Mouse (Mus musculus) embryonic facial prominence, embryonic 14.5 days (tissue): ENCODE measurements around the gene Ppp1r14b. TPM values are rescaled to one million over a fixed set of nuclear protein-coding genes. Genes with fewer than 3 reads are reported as not detected.
A peak's percentile ranks its signal among the peaks of the same experiment; 100 is the strongest.

Experiments used
- ATAC-seq: fragments of 200-750 bp; cut with Nextera tagmentation; 2 replicates; pipeline ENCODE4 v1.8.0; 2017; ENCODE audit warnings: low read depth, moderate number of reproducible peaks, moderate TSS enrichment
- DNase-seq: peaks from one replicate; pipeline ENCODE4 v3.0.0-alpha.2; 2015; ENCODE audit warnings: low spot score
- H3K27ac ChIP-seq: fragments of 300-500 bp; sonication (generic); replicated peaks from 2 replicates; pipeline ENCODE4 v1.5.1; 2014; ENCODE audit warnings: low read depth, mild to moderate bottlenecking, low read length, moderate library complexity
- H3K27me3 ChIP-seq: fragments of 300-500 bp; sonication (generic); replicated peaks from 2 replicates; pipeline ENCODE4 v1.6.1; 2014; ENCODE audit warnings: low read length; ENCODE audit not compliant: control insufficient read depth, insufficient read depth
- H3K36me3 ChIP-seq: fragments of 300-500 bp; sonication (generic); 2 replicates; pipeline ENCODE4 v1.6.1; 2014; ENCODE audit warnings: low read length, mixed read lengths; ENCODE audit not compliant: control insufficient read depth, insufficient read depth
- H3K4me1 ChIP-seq: fragments of 300-500 bp; sonication (generic); 2 replicates; pipeline ENCODE4 v1.6.1; 2014; ENCODE audit warnings: antibody characterized with exemption, low read length; ENCODE audit not compliant: control insufficient read depth, insufficient read depth
- H3K4me2 ChIP-seq: fragments of 300-500 bp; sonication (generic); 2 replicates; pipeline ENCODE4 v1.6.1; 2014; ENCODE audit warnings: low read depth, mild to moderate bottlenecking, low read length, moderate library complexity, mixed read lengths
- H3K4me3 ChIP-seq: fragments of 300-500 bp; sonication (generic); 2 replicates; pipeline ENCODE4 v1.5.1; 2014; ENCODE audit warnings: low read depth, mild to moderate bottlenecking, low read length
- H3K9ac ChIP-seq: fragments of 300-500 bp; sonication (generic); 2 replicates; pipeline ENCODE4 v1.6.1; 2014; ENCODE audit warnings: low read depth, mild to moderate bottlenecking, low read length, moderate library complexity, mixed read lengths
- H3K9me3 ChIP-seq: fragments of 300-500 bp; sonication (generic); 2 replicates; pipeline ENCODE4 v1.6.1; 2016; ENCODE audit warnings: low read length; ENCODE audit not compliant: control insufficient read depth
- WGBS: fragments of 180-500 bp; shearing (Covaris S2); extraction: QIAGEN DNeasy Blood & Tissue Kit; methylation state at CpG from one replicate; pipeline ENCODE4 v1.1.7; 2014; 5-methylcytosine and 5-hydroxymethylcytosine counted together
- polyA plus RNA-seq: library from polyadenylated mRNA; unstranded; fragments of >200 nt; fragmentation: Nextera tagmentation; extraction: Ambion mirVana; gene quantifications from 2 replicates; pipeline ENCODE4 v1.2.1, GENCODE M21; 2014

Gene Ppp1r14b
- polyA plus RNA-seq, 1 experiment from 2014 or later = 302 TPM

- Histone ChIP-seq H3K4me3 (peak within 1 kb of the TSS; percentile 90), H3K4me1 (peaks cover 15% of the 10 kb centered on the region), H3K4me2 (peak within 1 kb of the TSS; percentile 99), H3K27me3 (no peaks in the 10 kb centered on the region), H3K27ac (peak within 1 kb of the TSS; percentile 95), H3K9ac (peak within 1 kb of the TSS; percentile 87), H3K36me3 (peaks cover 12% of the 10 kb centered on the region; the same call in 1 of the 2 replicates), H3K9me3 (no peaks in the 10 kb centered on the region)
- WGBS = under 1% methylated on average over 68 of the region's 83 CpGs
- DNase-seq = peak; percentile 95
- ATAC-seq = peak; percentile 86
Measured at GRCm38 (mm10) chr19:6941372-6942248, 33.2 kb upstream of the Ppp1r14b start, which contains the start of gene Bad. Bad (plus strand) TSS chr19:6941861.

- Histone ChIP-seq H3K27ac (peak within 1 kb of the TSS; percentile 95), H3K9ac (peak within 1 kb of the TSS; percentile 87), H3K27me3 (no peaks in the 10 kb centered on the region), H3K4me3 (peak within 1 kb of the TSS; percentile 90), H3K36me3 (peaks cover 12% of the 10 kb centered on the region; the same call in 1 of the 2 replicates), H3K9me3 (no peaks in the 10 kb centered on the region), H3K4me2 (peak within 1 kb of the TSS; percentile 99), H3K4me1 (peaks cover 15% of the 10 kb centered on the region)
- ATAC-seq (peak; percentile 93), DNase-seq (peak; percentile 97)
- WGBS = under 1% methylated on average over 27 of the region's 27 CpGs
Measured at GRCm38 (mm10) chr19:6942249-6942691, 32.5 kb upstream of the Ppp1r14b start, which contains the start of gene Gpr137. Gpr137 (minus strand) TSS chr19:6942480.

- ATAC-seq (no peak), DNase-seq (no peak)
- H3K27ac ChIP-seq = peak overlapping the region; percentile 95
- peaks cover 12% of the 10 kb centered on the region; the same call in 1 of the 2 replicates for H3K36me3 ChIP-seq
- no peaks in the 10 kb centered on the region for H3K27me3 ChIP-seq
- peaks cover 15% of the 10 kb centered on the region for H3K4me1 ChIP-seq
- H3K4me3 ChIP-seq = peak overlapping the region; percentile 90
- 24% methylated on average over 5 of the region's 5 CpGs for WGBS
- no peaks in the 10 kb centered on the region for H3K9me3 ChIP-seq
- H3K4me2 ChIP-seq = peak overlapping the region; percentile 99
- H3K9ac ChIP-seq = peak overlapping the region; percentile 87
Measured at GRCm38 (mm10) chr19:6942764-6943163, 32.0 kb upstream of the Ppp1r14b start.

- peaks cover 12% of the 10 kb centered on the region; the same call in 1 of the 2 replicates for H3K36me3 ChIP-seq
- ATAC-seq (no peak), DNase-seq (no peak)
- no peaks in the 10 kb centered on the region for H3K9me3 ChIP-seq
- peaks cover 15% of the 10 kb centered on the region for H3K4me1 ChIP-seq
- 97% methylated on average over 6 of the region's 6 CpGs for WGBS
- no peak overlapping the region for H3K27ac ChIP-seq
- no peak overlapping the region for H3K4me3 ChIP-seq
- no peak overlapping the region for H3K4me2 ChIP-seq
- no peaks in the 10 kb centered on the region for H3K27me3 ChIP-seq
- H3K9ac ChIP-seq = no peak overlapping the region
Measured at GRCm38 (mm10) chr19:6943709-6944108, 31.1 kb upstream of the Ppp1r14b start.

- peaks cover 9% of the 10 kb centered on the region for H3K4me1 ChIP-seq
- no peak overlapping the region; the same call in 1 of the 2 replicates for H3K27ac ChIP-seq
- no peak overlapping the region for H3K9ac ChIP-seq
- no peak overlapping the region for H3K4me2 ChIP-seq
- ATAC-seq (no peak), DNase-seq (no peak)
- no peaks in the 10 kb centered on the region for H3K9me3 ChIP-seq
- 44% methylated on average over 4 of the region's 4 CpGs for WGBS
- H3K27me3 ChIP-seq = no peaks in the 10 kb centered on the region
- H3K36me3 ChIP-seq = peaks cover 12% of the 10 kb centered on the region; the same call in 1 of the 2 replicates
- no peak overlapping the region for H3K4me3 ChIP-seq
Measured at GRCm38 (mm10) chr19:6947742-6948141, 27.0 kb upstream of the Ppp1r14b start.

GRCm38 (mm10) chr19:6948186-6948585 lies 26.6 kb upstream of the Ppp1r14b start:
- Histone ChIP-seq H3K36me3 (peaks cover 12% of the 10 kb centered on the region; the same call in 1 of the 2 replicates), H3K9ac (no peak overlapping the region), H3K4me1 (peaks cover 6% of the 10 kb centered on the region; the same call in 1 of the 2 replicates), H3K9me3 (no peaks in the 10 kb centered on the region), H3K4me3 (no peak overlapping the region), H3K27me3 (no peaks in the 10 kb centered on the region), H3K27ac (no peak overlapping the region; the same call in 1 of the 2 replicates), H3K4me2 (no peak overlapping the region)
- 73% methylated on average over 4 of the region's 4 CpGs for WGBS
- ATAC-seq (no peak), DNase-seq (no peak)

- no peaks in the 10 kb centered on the region for H3K9me3 ChIP-seq
- H3K36me3 ChIP-seq = peaks cover 23% of the 10 kb centered on the region
- no peak for ATAC-seq
- no peak for DNase-seq
- no peak overlapping the region for H3K9ac ChIP-seq
- H3K4me2 ChIP-seq = peak overlapping the region; percentile 85
- no peak overlapping the region for H3K4me3 ChIP-seq
- H3K4me1 ChIP-seq = peaks cover 6% of the 10 kb centered on the region; the same call in 1 of the 2 replicates
- WGBS = 92% methylated on average over 5 of the region's 5 CpGs
- H3K27ac ChIP-seq = no peak overlapping the region
- H3K27me3 ChIP-seq = no peaks in the 10 kb centered on the region
Measured at GRCm38 (mm10) chr19:6949532-6949931, 25.2 kb upstream of the Ppp1r14b start.

GRCm38 (mm10) chr19:6949951-6950350 lies 24.8 kb upstream of the Ppp1r14b start:
- ATAC-seq (no peak), DNase-seq (no peak)
- Histone ChIP-seq H3K4me2 (peak overlapping the region; percentile 85), H3K36me3 (peaks cover 27% of the 10 kb centered on the region), H3K9me3 (no peaks in the 10 kb centered on the region), H3K27me3 (no peaks in the 10 kb centered on the region), H3K9ac (peak overlapping the region; percentile 77), H3K27ac (peak overlapping the region; percentile 96), H3K4me1 (peaks cover 6% of the 10 kb centered on the region; the same call in 1 of the 2 replicates), H3K4me3 (peak overlapping the region; percentile 63)
- whole genome bisulfite sequencing = 60% methylated on average over 5 of the region's 5 CpGs
